Mouse (Mus musculus) gastrocnemius, postnatal 14 days (tissue): Measurements from ENCODE around the gene Cnot10. TPM values are rescaled to one million over a fixed set of nuclear protein-coding genes. Genes with fewer than 3 reads are reported as not detected.
A peak's percentile ranks its signal among the peaks of the same experiment; 100 is the strongest.

Experiments
- DNase-seq: peaks from one replicate; pipeline ENCODE4 v3.0.0; 2021; ENCODE audit warnings: mixed read lengths
- intact Hi-C: fragments of 180-260 bp; cut with DNase I; formaldehyde crosslinking; loops from one replicate; pipeline ENCODE4 v1.15.1; 2025; ENCODE audit warnings: low total_unique reads
- total RNA-seq, 2 experiments: library from RNA; stranded (reverse); gene quantifications; 2 replicates each; pipeline ENCODE4 v1.2.3; 2021

Gene Cnot10
- total RNA-seq, 2 experiments from 2014 or later = 15.3 to 15.4 TPM

DNA sequence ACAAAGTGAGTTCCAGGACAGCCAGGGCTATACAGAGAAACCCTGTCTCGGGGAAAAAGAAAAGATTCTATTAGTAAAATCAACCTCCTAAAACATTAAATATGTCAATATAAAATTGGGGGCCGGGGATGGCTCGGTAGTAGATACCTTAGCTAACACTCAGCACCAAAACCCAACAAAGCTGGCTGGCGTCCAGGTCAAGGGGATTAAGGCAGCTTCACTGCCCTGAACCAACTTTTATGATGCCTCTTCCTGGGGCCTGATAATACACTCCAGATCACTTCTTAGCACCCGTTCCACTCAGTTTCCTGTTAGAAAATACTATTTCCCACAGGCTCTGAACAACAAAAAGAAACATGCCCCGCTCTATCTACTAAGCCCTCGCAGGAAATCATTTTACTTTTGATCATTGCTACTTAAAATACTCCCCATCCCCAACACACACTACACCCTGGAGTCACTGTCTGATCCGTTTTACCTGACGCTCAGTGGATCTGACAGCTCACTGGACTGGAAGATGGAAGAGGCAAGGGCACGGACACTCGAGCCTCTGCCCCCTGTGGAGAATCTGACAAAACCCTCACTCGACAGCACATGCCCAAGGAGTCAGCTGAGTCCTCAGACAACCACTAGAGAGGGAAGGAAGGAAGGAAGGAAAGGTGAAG, 36.0 kb downstream of the Cnot10 start:
- intact Hi-C loops = no loop called here
- no peak for DNase-seq

DNA sequence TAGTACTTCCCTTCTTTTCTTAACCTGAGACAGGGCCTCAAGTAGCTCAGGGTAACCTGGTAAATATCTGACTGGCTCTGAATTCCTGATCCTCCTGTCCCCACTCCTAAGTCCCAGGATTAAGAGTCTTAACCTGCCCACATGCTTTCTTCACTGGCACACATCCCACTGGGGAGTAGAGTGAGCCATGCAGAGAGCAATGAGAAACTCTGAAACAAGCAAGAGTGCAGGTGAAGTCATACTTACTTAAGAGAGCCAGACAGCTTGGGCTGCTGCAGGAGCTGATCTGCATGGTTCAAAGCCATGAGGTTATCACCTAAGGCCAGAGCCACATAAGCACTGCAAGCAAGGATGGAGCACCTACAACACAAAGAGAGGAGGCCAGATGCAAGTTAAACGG, 38.9 kb downstream of the Cnot10 start:
- intact Hi-C loops = no loop called here
- DNase-seq = no peak

DNA sequence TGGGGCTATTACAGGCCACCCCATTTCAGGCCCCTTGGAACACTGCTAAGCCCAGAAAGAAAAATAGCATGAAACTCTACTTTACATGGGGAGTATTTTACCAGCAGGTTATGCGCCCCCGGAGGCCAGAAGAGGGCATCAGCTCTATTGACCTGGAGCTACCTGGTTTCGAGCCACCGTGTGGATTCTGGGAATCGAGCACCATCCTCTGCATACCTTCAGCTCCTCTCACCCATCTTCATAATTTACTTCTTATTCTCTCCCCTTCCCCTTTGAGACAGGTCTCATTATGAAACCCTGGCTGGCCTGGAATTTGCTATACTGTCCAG, 55.0 kb downstream of the Cnot10 start:
- intact Hi-C loops = loop anchor here (2.0 to 10.0 kb wide), 2 partner anchors 84 to 170 kb away; no protein-coding TSS in a partner anchor
- DNase-seq = no peak

DNA sequence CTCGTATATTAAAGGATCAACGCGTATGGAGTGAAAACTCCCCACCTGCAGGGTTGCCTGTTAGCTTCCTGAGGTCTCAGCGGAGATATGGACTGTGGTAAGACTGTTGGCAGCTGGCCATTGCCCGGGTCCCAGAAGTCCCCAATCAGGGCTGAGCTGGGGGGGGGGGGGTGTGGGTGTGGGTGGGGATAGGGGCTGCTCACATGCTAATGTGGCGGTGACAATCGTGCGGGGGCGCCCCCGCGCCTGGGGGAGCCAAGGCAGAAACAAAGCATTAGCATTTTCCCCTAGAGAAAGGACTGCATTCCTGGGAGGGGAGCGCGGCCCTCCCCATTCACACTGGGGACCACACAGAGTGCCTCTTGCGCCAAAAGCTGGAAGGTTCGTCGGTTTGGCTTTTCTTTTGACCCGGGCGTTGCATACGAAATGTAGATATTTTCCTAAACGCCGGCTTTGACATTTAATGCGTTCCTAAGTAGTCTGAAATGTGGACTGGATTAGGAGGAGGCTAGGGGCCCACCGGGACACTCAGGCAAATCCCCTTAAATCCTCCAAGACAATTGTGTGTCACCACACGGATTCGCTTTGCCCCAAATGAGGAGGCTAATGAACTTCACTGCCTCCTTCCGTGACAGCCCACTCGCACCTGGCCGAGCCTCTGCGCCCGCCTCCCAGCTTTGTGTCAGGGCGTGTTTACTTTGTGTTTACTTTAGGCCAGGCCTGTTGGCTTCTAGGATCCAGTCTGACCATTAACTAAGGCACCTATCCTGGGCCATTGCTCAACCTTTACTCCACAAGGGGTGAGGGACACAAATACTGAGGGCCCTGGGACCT, 55.6 kb downstream of the Cnot10 start:
- no peak for DNase-seq

DNA sequence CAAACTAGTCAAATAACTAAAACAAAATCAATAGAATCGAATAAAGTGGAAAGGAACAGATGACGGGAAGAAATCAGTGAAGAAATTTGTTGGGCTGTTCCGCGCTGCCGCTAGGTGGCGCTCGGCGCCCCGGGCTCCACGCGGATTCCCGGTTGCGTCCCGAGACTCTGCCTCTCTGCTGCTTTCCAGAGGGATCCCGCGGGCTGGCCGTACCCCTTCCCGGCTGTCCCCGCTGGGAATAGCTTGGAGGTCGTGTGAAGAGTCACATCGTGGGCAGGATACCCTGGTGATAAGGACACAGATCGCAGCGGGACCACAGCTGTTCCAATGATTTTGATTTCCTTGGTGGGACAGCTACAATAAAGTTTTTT, 56.2 kb downstream of the Cnot10 start:
- intact Hi-C loops = loop anchor here (2.0 to 10.0 kb wide), 2 partner anchors 83 to 169 kb away; no protein-coding TSS in a partner anchor

More for the DNA sequence above, 55.6 kb downstream of the Cnot10 start:
- intact Hi-C loops = loop anchor here (2.0 to 10.0 kb wide), 2 partner anchors 84 to 170 kb away; no protein-coding TSS in a partner anchor

DNA sequence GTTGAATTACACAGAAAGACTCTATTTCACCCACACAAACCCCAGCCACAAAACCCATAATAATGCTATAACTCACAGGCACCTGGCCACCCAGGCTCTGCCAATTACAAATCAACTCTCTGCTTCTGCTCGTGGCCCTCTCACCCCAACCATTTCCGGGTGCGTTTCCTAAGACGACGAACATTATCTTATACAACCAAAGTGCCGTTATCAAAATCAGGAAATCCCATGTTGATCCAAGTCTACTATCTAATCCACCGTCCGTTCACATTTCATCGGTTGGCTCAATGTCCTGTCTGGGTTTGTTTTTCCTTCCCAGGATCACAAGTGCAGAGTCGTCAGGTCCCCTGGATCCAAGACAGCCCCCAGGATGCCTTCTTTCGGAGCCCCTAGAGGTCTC, 61.3 kb downstream of the Cnot10 start:
- DNase-seq = no peak
- intact Hi-C loops = no loop called here

More for the DNA sequence above, 56.2 kb downstream of the Cnot10 start:
- peak; percentile 72 for DNase-seq

DNA sequence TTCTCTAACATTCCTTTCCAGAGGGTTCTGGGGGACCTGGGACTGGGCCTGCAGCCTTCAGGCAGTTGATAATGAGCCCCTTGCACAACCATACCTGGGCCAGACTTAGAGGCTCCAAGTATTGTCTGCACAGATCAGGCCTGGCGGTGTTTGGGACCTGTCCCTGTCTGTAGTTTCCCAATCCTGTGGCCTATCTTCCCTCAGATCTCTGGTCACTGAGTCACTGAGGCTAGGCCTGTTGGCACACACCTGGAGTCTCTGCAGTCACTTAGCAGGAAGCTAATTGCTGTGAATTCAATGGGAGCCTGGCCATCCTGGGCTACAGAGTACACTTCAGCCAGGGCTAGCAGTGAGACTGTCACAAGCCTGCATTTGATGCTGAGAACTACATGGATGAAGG, 64.0 kb downstream of the Cnot10 start:
- intact Hi-C loops = no loop called here
- DNase-seq = no peak

DNA sequence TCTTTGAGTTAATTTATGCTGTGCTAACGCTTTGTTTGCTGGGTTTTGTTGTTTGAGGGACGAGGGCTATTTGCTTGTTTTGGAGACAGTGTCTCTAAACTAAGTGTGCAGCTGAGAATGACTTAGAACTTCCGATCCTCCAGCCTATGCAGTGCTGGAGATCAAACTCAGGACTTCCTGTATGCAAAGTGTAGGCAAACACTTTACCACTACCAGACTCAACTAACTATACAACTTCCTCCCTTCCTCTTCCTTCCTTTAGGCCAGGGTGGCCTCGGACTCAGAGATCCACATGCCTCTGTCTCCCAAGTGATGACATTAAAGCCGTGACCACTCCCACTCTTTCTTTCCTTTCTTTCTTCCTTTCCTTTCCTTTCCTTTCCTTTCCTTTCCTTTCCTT, 66.5 kb downstream of the Cnot10 start:
- intact Hi-C loops = no loop called here
- DNase-seq = no peak

DNA sequence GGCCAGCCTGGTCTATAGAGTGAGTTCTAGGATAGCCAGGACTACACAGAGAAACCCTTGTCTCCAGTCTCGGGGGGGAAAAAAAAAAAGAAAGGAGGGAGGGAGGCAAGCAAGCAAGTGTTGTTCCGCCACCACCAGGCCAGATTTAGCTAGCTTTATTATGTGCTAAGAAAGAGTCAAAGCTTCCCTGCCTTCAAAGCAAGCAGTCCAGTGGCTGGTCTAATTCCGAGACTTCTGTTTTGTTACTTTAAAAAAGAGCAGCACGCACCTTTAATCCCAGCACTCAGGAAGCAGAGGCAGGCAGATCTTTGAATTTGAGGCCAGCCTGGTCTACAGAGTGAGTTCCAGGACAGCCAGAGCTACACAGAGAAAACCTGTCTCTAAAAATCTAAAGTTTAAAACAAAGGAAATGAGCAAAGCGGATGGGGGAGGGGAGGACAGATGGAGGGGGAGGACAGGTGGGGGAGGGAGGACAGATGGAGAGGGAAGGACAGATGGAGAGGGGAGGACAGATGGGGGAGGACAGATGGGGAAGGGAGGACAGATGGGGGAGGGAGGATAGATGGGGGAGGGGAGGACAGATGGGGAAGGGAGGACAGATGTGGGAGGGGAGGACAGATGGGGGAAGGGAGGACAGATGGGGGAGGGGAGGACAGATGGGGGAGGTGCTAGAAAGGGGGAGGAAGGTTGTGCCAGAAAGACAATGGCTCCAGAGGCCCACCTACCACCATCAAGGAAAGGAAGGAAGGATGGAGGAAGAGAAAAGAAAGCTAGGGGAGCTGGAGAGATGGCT, 71.1 kb downstream of the Cnot10 start:
- intact Hi-C loops = no loop called here
- no peak for DNase-seq

DNA sequence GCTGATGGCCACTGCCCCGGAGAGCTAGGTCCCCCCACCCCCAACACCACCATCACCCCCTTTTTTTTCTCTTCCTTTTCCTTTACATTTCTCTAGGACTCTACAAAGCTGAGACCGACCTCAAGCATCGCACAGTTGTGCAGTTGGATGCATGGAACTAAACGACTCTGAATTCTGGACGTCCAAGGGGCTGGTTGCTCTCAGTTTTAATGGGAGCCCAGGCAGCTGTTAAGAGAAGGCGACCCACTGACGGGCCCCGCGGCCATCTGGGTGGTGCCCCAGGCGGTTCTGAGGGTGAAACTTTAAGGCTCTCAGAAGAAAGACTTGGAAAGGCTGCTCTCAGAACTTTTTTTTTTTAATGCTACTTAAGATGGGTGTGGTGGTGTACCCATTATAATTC, 75.3 kb downstream of the Cnot10 start:
- intact Hi-C loops = no loop called here
- DNase-seq = no peak

DNA sequence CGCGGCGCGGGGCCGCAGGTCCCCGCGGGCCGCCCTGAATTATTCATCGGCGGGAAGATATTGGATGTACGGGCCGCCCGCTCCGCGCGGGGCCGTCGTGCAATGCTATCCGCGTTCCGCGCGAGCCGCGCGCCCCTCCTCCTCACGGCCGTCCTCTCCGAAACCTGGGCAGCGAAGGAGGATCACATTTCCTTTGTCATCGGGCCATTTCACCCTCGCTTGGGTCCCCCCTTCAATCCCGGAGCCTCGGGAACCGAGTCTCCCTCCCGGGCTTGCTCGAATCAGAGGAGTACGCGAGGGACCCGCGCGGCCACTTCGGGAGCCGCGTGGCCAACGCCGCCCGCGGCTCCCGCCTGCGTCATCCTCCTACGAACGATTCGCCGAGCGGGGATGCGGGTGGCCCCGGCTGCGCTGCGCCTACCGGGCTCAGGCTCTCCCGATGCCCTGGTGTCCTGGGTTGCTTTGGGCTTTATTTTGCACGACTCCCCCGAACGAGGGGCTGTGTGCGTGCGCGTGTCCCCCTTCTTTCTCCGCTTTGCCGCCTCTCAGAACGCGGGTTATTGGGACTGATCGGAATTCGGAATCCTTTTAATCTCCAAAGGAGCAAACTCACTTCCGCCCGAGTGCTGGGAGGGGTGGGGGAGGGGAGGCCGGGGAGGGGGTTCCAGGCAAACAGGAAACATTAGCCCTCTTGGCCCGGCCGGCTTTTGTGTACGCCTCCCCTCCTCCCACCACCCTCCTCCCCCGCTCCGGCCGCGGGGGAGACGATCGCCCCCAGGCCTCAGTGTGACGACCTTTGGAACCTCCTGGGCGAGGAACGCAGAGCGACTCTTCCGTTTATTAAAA, 76.0 kb downstream of the Cnot10 start, which contains the start of gene Trim71:
TSS of gene Trim71 (minus strand) at position 609 of the 846 bp plus-strand sequence.
- DNase-seq = no peak
- intact Hi-C loops = no loop called here

DNA sequence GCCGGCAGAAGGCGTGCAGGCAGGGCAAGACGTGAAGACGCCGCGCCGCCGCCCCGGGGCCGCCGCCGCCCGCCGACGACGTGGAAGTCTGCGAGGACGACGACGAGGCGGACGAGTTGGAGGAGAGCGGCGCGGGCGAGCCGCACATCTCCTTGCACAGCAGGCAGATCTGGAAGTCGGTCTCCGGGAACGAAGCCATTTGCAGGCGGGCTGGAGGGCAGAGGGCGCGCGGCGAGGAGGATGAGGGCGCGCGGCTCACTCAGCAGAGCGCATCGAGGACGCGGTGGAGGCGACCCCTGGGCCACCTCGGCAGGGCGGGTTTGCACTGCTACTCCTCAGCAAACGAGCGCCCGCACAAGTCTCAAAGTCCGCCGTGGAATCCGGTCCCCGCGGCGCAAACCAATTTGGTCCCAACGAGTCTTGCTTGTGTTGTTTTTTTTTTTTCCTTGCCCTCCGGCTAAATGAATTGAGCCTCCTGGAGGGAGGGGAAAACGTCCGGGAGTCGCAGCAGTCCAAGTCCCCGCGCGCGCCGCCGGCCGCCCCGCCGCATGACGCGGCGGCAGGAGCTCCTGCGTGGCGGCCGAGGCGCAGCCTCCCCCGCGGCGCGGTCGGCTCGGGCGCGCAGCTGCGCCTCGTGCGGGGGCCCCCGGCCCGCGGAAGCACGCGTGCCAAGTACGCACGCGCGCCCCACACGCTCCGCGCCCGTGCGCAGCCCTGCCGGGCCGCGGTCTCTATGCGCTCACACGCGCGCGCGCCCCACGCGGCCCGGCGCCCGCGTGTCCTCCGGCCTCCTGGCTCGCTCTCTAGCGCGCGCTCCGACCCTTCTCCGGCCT, 76.8 kb downstream of the Cnot10 start:
- no peak for DNase-seq
- intact Hi-C loops = no loop called here

DNA sequence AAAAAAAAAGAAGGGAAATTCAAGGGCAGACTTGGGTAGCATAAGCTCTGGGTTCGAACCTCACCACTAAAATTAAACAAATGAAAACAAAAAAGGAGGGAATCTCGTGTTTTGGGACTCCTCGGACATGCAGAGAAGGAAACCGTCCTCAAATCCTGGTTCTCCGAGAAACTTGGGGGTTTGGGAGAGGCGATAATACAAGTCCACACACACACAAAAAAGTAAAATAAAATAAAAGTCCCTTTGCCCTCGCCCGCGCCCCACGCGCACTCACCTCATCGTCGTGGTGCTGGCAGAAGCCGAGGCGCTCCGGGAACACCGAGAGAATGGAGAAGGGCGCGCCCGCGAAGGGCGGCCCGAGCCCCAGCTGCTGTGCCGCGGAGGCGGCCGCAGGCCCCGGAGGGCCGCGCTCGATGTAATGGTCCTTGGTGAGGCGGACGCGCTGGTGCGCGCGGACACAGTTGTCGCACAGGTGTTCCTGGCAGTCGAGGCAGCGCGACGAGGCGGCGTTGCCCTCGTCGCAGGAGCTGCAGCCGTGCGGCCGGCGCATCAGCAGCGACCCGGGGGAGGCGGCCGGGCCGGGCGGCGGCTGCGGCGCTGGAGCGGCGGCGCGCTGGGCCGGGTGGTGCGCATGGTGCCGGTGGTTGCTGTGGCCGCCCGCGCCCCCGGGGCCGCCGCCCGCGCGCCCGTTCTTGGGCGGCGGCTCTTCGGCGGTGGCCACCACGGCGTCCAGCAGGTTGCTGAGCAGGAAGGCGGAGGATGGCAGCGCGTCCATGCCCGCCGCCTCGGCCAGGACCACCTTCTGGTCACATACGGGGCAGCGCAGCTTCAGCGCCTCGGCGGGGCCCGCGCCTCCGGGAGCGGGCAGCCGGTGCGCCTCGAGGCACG, 77.7 kb downstream of the Cnot10 start:
- no peak for DNase-seq
- intact Hi-C loops = no loop called here

DNA sequence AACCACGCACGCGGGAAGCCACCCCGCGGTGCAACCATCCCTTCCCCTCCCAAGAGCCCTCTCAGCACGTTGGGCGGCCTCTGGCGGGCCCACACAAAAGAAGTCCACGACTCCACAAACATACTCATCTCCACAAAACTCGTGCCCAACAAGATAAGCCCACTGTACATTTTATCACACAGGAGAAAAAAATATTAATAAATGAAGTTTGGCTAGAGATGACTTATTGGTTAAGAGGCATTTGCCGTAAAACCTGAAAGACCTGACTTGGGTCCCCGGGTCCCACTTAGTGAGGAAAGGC, 78.4 kb downstream of the Cnot10 start:
- DNase-seq = no peak
- intact Hi-C loops = no loop called here

DNA sequence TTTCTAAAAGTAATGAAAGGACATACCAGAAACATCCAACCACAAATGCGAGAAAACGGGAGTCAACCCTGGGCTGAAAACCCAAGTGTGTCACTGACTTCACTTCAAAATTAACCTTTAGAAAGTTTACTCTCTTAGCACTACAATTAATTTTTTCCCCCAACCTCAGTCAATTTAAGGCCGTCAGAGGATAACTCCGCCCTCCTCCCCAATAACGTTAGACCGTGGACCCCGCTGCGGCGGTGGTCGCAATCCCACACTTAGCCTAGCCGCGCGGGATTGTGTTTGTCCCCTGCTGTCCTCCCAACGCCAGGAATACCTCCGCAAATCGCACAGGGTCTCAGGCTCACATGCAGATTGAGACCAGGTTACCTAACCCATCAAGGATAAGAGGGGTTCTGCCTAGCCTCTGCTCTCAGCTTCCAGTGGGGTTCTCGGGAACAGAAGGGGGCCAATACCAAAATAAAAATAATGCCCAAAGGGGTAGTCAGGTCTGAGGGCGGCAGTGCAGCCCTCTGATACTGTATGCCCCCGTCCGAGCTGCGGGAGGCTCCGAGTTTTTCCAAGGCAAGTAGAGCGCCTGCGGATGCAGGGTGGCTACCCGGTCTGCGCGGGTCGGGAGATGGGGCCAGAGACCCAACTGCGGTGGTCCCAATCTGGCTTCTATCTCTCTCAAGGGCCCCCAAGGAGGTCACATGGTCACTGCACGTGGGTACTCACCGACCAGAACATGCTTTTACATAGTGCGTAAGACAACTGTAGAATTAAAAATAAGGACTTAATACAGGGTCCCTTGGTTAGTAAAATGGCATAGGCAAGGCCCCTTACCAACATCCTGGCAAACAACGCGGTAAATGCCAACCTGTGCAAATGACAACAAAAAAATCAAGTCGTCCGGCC, 79.0 kb downstream of the Cnot10 start:
- intact Hi-C loops = no loop called here

DNA sequence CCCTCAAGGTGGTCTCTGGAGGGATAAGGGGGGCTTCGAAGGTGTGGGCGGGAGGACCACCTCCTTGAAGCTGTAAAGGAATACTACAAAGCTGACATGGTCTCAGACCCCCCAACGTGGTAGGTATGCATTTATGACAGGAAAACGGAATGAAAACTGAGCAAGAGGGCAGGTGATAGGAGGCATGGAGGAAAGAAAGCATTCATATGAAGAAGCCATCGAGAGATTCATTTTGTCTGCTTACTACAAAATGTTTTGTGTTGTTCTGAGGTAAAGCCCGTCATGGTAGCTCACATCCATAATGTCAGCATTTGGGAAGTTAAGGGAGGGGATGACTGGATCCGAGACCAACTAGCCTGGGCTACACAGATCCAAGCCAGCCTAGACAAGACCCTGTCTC, 79.8 kb downstream of the Cnot10 start:
- intact Hi-C loops = no loop called here
- DNase-seq = no peak

More for the DNA sequence above, 79.0 kb downstream of the Cnot10 start:
- no peak for DNase-seq

DNA sequence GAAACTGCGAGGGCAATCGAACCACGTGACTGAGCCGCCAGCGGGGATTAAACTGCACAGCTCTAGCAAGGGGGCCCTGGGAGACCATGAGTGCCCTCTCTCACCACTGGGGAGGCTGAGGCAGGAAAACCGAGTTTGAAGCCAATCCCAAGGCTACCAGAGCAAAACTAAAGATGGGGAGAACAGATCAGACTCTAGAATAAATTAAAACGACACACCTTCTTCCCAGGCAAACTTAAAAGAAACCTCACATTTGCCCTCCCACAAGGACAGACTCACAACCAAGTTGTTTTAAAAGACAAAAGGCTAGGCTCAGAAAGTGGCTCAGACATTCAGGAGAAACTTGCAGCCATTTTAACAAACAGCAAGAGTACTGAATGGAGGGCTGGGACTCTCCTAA, 82.9 kb downstream of the Cnot10 start:
- no peak for DNase-seq
- intact Hi-C loops = no loop called here
